Mouse (Mus musculus) cerebellum, adult 8-10 months (tissue): Measurements from ENCODE around the gene Crygc.

Experiments
- DNase-seq: peaks from one replicate; pipeline ENCODE4 v3.0.0; 2022

Gene Crygc

GRCm38 (mm10) chr1:65073589-65073988 lies at the start of gene Crygc:
TSS of gene Crygc (minus strand) at chr1:65073689.
- DNase-seq, result no peak

DNA sequence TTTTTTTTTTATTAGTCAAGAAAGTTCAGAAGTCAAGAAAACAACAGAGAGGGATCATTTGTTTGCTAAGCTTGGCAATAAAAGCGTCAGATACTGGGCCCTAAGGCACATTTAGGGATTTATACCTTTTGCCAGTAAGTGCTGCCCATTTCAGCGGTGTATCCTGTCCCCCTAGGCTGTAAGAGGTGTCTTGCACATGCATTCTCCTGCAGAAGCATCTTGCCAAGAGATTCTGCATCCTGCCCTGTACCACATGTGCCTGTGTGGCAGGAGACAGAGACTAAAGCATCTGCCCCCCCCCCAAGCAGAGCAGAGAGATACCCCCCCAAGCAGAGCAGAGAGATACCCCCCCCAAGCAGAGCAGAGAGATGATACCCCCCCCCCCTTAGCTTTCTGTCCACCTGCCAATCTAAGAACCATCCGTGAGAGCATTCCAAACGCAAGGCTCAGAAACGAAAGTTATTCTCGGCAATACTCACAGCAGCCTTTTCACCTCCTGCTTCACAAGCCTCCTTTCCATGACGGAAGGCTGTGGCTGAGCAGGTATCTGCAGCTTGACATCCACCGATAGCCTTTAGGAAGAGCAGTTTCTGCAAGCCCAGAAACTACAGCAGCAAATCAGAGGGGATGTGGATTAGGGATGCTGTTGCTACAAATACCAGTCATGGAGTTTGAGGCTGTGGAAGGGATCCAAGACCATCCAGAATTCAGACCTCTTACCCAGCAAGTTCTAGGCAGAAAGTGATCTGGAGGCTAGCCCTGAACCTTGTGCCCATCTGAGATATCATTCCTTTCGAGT lies 49.3 kb upstream of the Crygc start, which contains the start of gene D630023F18Rik:
Gene D630023F18Rik (minus strand): TSS at position 641 of the 799 bp plus-strand sequence.
- no peak for DNase-seq

DNA sequence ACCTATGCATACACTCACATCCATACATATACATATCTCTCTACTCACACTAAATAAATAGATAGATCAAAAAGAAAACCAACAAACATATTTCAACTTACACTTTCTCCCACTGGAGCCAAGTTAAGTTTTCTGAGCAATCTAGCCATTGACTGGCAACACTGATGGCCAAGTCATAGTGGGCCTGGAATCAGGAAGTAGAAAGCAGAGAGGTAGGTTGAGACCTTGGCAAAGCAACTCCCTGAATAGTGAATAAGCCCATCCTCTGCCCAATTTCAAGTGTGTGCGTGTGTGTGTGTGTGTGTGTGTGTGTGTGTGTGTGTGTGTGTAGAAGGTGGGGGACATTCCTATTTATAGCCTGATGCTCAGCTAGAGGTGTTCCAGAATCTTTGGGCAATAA lies 45.9 kb upstream of the Crygc start, which contains the start of gene Gm28845:
Gene Gm28845 (minus strand): TSS at position 121 of the 400 bp plus-strand sequence.
- no peak for DNase-seq

- no peak for DNase-seq
Observed at GRCm38 (mm10) chr1:65118150-65118913, 44.8 kb upstream of the Crygc start.

DNA sequence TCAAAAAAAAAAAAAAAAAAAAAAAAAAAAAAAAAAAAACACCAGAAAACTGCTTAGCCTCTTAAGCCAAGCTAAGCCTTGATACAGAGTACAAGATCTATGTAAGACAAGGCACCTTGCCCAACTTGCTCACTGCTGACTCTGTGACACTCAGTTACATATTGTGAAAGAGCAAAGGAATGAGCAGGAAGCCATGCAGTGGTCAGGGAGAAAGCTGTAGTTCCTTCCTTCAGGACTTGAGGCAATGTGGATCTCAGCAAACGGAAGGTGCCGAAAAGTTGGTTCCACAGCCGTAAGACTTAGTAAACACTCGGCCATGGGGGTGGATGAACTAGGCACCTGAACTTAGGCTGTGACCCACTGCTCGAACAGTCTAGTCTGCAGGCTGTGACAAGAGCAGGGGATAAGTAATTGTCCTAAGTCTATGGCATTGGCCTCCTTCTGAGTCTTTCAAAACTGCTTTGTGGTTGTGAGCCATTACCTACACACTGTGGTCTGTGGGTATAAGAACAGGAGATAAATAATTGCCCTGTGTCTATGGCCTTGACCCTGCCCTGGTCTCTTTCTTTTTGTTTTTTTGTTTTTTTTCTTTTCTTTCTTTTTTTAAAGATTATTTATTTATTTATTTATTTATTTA lies 40.2 kb upstream of the Crygc start:
- DNase-seq, result no peak

DNA sequence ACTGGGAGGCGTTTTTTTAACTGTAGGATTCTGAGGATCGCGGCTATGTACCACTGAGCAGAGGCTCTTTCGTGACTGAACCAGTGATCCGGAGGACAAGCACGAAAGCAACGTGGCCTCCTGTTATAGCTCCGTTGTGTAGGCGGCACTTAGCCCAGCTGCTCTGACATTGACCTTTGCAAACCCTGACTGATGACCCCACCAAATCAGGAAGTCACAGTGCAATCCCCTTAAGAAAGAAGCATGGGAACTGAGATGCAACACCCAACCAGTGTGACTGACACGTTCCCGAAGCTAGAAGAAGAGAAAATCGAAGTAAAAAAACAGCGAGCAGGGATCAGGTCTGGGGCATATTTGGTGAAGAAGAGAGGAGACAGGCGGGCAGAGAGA lies 39.3 kb upstream of the Crygc start:
- no peak for DNase-seq

GRCm38 (mm10) chr1:65112031-65112806 lies 38.7 kb upstream of the Crygc start:
- peak; percentile 69 for DNase-seq

DNA sequence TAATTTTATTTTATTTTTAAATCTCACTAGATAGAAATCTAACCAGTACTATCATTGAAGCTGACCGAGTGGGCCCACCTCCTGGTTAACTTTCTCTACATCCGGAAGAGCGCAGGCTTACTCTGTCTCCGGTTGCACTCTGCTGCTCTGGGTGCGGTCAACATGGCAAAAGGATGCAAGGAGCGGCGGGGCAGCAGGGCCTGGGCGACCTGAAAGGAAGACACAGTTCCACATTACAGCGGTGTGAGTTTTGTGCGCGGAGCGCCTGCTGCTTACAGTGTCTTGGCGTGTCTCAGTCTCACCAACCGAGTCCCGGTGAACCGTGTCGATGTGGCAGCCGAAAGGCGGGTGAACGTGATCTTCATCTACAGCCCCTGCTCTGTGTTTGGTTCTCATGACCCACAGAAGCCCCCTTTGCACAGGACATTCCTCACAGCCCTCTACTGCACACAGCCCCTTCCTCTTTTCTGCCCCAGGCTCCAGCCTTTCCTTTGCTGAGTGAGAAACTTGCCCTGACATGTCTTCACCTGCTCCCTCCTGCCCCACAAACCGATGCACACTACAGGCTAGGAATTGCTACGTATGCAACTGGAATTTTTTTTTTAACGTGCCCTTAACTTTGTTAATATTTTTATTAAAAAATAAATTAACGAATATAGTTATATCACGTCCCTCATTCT lies 36.4 kb upstream of the Crygc start:
- no peak for DNase-seq

DNA sequence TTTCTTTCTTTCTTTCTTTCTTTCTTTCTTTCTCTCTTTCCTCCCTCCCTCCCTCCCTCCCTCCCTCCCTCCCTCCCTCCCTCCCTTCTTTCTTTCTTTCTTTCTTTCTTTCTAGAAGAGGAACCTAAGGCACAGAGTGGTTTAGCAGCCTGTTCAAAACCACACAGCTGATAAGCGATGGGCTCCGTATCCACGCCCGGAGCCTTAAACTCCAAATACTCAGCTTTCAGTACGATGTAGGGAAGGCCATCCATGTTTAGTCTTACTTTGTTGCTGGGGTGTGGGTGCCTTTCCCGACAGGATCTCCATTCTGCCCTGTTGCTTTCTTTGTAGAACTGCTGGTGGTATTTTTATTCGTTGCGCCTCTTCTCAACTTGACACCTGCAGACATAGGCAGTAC lies 35.7 kb upstream of the Crygc start:
- DNase-seq, result no peak

GRCm38 (mm10) chr1:65107654-65108279 lies 34.3 kb upstream of the Crygc start:
- no peak for DNase-seq

DNA sequence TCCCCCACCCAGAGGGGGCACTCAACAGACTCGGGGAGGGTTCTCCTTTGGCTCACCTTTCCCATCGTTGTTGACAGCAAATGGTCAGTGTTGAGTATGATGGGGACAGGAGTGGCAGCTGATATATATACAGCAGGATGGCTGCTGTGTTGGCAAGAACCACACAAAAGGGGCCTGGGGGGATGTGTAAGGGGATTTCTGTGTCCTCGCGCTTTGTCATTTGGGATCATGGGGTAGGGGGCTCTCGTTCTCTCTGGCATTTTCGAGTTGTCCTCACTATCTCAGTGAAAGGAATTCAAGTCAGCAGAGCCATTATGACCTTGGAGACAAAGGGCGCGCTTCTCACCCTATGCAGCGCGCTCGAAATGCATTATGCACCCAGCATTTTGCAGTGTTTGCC lies 29.8 kb upstream of the Crygc start, which contains the start of gene Cryga:
Gene Cryga (minus strand): TSS at position 101 of the 400 bp plus-strand sequence.
- no peak for DNase-seq

- no peak for DNase-seq
Observed at GRCm38 (mm10) chr1:65096953-65097352, 23.5 kb upstream of the Crygc start.

- DNase-seq, result no peak
Observed at GRCm38 (mm10) chr1:65091566-65091965, 18.1 kb upstream of the Crygc start.

DNA sequence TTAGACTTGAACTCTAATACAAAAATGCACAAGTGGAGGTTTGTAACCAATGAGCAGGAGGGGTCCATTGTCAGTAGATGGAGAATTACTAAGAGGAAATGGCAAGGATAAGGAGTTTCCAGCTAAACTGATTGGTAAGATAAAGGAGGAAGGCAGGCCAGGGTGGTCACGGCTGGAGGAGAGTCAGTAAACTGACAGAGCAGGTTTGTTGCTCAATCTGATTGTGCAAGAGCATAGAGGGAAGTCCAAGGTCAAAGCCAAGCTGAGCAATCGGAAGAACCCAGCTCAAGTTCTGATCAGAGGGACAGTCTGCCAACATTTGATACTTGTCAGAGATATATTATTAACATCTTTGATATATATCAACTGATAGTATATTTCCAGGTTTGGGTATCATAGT lies 16.9 kb upstream of the Crygc start:
- no peak for DNase-seq

GRCm38 (mm10) chr1:65088567-65089356 lies 15.3 kb upstream of the Crygc start:
- DNase-seq, result no peak

DNA sequence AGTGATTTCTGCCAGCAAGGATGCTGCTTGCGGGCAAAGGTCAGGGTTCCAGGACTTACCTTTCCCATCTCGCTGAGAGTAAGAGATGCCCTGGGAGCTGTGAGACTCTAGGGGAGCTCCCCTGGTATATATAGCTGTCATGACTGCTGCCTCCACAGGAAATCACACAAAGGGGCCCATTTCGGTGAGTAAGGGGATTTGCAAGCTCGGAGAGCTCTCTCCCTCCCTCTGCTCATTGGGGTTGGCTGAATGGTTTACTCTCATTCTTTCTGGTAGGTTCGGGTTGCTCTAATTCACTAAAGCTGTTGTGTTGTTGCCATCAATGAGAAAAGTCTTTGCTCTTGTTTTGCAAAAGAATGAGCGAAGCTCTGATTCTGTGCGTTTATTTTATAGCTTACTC lies 8.7 kb upstream of the Crygc start, which contains the start of gene Crygb:
Gene Crygb (minus strand): TSS at position 101 of the 400 bp plus-strand sequence.
- DNase-seq, result no peak

GRCm38 (mm10) chr1:65075607-65076006 lies 2.1 kb upstream of the Crygc start:
- DNase-seq, result no peak

DNA sequence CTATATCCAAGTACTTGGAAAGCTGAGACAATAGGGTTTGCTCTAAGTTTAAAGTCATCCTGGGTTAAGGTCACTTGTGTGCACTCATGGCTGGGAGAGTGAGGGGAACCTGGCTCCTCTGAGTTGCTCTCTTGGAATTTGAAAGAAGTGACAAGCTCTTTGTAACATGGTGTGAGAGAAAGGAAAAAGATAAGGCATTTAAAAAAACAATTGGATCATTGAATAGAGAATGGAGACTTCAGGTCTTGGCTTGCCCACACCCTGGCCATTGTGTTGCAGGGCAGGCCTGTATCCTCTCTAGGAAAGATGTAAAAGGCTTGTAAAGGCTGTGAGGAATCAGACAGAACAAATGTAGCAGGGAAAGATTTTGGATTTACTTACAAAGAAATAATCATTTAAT lies 5.6 kb downstream of the Crygc start:
- no peak for DNase-seq

DNA sequence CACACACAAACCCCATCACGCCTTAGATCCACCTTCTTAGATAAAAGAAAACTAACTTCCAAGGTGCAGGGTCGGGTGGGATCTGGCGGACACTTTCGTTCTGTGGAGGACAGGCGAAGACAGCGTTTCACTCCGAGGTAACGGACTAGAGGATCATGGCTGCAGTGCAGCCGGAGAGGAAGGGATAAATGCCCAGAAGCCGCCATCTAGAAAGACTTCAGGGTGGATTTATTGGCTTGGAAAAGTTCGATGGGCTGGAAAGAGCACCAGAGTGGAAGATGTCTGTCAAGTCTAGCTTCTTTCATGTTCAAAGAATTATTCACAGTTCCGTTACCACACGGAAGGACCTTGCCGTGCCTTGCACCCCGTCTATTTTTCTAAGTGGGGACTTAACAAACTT lies 9.3 kb downstream of the Crygc start:
- DNase-seq, result no peak

GRCm38 (mm10) chr1:65063352-65063751 lies 10.1 kb downstream of the Crygc start, which contains the start of gene Crygd:
TSS of gene Crygd (minus strand) at chr1:65063452.
- DNase-seq, result no peak

DNA sequence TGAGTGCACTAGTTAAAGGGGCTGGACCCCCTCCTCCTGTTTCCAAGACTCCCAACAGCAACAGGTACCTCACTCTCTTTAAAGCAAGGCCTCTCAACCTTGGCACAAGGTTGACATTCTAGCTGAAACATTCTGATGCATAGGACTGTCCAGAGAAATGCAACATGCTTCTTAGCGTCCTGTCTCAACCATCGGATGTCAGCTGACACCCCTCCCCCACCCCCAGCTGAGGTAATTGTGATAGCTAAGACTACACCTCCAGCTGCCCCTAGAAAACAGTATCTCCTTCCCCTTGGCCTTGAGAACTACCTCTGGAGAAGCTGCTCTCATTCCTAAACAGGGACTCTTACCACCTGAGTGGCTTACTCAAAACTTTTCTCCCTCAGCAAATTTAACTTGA lies 21.3 kb downstream of the Crygc start:
- no peak for DNase-seq
